Mouse (Mus musculus) adrenal gland, postnatal 25 days (tissue): ENCODE measurements around the gene Acot5. TPM values are rescaled to one million over a fixed set of nuclear protein-coding genes. Genes with fewer than 3 reads are reported as not detected.
"Not testable (repeated sequence)": the region's sequence is repeated elsewhere in the genome, so short reads cannot be mapped to it uniquely, and the experiment has no call there.

Source experiments
- DNase-seq: peaks from one replicate; pipeline ENCODE4 v3.0.0; 2021; ENCODE audit warnings: mixed read lengths
- long read RNA-seq: library from polyadenylated mRNA; stranded (forward); transcript quantifications from one replicate; pipeline ENCODE4 v2.0.0, GENCODE M21; 2021
- total RNA-seq: library from RNA; stranded (reverse); gene quantifications from 2 replicates; pipeline ENCODE4 v1.2.3, GENCODE M21; 2021

Acot5 gene
- total RNA-seq, result 0.33 TPM in 1 of 2 replicates, not detected in the other
- long read RNA-seq, result 0 reads

DNA sequence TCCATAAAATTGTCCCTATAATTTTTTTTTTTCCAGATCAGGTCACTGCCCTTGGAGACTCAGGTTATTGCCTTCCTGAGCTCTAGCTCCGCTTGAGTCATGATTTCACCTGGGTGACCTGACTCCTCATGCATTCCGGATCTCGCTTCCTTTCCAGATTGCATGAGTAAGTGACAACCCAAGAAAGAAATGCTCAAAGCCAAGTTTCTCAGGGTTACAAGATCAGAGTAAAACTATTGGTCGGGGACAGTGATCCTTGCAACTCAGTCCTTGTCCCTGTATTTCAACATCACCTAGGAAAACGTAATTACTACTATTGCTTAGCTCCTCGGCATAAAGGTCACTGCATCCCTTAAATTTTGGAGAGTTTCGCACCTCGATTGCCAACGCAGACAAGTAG is at the start of gene Acot5:
Gene Acot5 (plus strand): TSS at position 340 of the 400 bp plus-strand sequence.
- DNase-seq, result no peak

DNA sequence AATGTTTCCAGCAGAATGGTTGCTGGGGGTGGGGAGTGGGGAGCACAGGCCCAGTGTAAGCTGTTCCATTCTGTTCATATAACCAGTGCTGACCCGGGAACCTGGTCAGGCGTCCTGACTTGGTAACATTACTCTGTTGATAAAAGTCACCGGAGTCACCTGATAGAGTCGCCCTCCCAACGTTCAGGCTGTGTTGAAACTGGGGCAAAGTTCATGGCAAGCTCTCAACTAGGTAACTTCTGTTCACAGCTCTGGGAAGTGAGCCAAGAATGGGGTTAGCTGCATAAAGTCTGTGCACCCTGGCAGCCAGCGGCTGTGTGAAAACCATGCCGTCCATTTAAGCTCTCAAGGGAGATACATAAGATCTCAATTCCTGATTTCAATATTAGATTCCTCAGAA is 48.6 kb upstream of the Acot5 start:
- DNase-seq, result peak; percentile 38

DNA sequence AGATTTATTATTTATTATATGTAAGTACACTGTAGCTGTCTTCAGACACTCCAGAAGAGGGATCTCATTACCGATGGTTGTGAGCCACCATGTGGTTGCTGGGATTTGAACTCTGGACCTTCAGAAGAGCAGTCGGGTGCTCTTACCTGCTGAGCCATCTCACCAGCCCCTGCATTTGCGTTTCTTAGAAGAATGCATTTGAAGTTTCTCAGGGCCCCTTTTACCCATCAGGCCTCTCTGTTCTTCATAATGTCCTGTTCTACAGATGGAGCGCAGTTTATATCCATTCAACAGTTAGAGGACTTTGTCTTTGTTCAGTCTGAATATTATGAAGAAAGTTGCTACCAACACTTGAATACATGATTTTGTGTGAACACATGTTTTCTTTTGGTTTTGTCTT is 46.9 kb upstream of the Acot5 start:
- DNase-seq, result not testable (repeated sequence)

DNA sequence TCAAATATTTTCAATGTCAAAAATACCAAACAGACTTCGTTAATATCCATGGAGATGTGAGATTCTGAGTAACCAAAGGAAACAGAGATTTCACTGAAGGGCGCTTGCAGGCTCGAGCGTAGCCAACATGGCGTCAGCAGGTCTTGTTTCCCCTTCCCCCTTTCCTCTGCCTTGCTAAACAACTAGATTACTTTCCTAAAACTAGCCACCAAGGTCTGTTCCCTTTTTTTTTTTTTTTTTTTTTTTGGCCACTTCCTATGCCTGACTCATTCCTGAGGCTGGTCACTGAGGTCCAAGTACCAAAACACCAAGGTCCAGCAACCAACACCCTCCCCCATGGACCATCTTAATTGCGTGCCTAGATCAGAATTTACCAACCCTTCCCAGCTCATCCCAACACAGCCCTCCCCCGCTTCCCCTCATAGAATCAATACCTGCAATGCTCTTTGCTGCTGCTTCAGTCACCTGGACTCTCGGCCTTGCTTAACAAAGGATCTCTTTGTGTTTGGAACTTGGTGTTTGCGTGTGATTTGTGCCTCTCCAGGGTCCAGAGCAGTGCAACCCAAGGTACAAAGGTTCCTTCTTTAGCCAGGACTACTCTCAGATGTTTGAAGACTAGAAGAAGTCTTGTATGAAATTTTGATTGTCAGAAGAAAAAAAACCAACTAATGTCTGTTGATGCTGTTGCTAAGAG is 45.9 kb upstream of the Acot5 start:
- no peak for DNase-seq

DNA sequence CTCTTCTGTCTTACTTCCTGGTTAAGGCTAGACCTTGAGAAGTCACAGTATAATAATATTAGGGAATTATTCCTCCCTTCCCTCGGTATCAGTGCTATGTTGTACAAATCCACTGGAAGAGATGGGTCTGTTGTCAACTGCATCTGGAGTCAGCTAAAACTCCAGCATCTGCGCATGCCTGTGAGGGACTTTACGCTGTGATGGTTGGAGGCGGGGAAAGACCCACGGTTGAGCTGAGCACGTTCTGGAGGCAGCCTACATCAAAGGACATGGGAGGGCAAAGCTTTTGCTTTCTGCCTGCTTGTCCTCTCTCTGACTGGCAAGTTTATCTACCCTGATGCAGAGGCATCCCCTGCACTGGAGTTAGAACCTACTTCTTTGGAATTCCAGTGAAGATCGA is 43.2 kb upstream of the Acot5 start:
- DNase-seq, result no peak

DNA sequence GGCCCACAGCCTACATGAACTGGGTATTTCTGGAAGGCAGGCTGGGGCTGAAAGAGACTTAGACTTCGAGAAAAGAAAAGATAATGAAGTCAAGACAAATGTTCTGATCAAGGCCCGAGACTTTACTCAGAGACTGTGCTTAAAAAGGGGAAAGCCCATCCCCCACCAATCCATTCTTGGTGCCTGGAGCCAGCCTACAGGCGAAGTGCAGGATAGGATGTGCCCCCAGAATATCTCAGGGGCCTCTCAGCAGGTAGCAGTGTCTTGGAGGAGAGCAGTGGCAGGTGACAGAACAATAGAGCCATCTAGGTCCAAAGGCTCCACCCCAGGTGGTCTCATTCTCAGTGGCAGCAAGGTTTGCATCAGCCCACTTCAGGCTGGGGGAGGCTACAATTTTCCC is 40.8 kb upstream of the Acot5 start:
- not testable (repeated sequence) for DNase-seq

DNA sequence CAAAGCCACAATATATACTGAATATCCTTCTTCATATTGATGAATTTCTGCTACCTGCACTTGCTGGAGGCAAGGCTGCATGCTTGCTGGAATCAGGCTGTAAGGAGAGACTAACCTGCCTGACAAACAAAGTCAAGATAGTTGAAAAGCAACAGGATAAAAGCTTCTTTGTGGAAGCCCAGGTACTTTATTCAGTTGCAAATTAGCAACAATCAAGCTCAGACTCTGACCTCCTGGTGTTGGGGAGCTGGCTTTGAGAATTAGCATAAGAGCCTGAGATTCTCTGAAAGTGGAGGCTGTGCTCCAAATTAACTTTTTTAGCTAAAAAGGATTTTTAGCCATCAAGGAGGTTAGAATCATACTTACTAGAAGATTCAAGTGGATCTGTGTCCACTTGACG is 40.1 kb upstream of the Acot5 start:
- DNase-seq, result not testable (repeated sequence)

DNA sequence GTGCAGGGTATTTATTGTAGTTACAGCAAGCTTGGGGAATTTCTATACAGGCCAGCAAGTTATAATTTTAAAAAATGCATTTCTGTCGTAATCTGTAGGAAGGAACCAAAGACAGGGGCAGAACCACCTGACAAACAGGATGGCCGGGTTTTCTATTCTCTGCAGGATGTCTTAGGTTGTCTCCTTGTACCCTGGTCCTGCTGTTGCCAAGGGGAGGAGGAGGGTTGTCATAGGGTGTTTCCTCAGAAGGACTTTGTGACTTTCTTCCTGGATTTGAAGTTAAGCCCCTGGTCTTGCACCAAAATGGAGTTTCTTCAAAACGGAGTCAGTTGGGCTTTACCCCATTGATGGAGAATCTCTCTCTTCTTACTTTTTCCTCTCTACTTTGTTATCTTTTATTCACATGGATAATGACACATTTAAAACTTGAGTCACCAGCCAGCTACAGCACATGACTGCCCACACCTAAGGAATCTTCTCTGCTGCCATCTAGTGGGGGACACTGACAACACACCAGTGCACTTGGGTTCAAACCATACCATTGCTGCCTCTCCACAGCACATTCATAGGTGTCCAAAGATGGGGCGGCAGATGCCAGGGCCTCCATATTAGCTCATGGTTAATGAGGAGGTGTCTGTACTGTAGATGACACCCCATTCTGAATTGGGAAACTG is 38.3 kb upstream of the Acot5 start:
- peak; percentile 70 for DNase-seq

DNA sequence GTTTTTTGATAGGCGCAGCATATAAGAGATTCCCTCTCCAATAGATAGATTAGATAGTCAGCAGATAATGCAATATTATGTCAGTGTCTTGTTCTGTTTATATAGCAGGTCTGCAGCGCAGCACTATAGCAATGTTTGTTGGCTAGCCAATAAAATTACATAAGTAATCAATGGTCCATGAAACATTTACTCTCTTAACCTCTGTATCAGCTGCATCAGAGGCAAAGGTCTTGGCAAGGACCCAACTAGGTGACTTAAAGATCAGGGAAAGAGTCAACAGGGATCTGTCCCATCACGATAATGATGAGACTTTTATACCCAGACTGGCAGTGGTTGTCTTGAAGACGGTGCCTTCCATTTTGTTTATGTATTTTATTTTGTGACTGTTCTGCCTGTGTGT is 36.3 kb upstream of the Acot5 start:
- no peak for DNase-seq

DNA sequence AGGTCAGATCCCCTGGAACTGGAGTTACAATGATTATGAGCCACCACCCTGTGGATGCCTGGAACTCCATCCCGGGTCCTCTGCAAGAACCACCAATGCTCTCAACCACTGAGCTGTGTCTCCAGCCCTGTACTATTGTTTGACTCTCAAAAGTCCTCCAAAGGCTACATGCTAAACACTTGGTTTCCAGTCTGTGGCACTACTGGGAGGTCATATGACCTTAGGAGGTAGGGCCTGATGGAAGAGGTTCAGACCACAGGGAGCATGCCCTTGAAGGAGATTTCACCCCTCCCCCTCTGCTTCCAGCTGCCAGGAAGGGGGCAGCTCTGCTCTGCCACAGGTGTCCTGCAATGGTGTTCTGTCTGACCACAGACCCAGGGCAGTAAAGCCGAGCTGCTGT is 35.8 kb upstream of the Acot5 start:
- not testable (repeated sequence) for DNase-seq

DNA sequence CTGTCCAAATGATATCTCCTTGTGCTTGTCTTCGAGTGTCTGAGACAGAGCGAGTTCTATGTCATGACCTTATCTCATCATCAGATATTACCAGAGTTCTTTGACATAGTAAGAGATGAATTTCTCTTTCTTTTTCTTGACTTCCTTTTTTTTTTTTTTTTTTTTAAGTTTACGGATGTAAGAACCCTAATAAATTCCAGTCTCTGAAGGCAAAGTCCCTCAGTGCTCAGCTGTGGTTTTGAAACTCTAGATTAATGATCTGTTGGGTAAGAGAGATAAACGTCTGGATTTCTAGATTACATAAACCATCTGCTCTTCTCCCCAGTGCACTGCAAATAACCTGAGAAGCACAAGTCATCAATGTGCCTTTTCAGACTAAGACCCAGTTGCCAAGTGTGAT is 35.0 kb upstream of the Acot5 start:
- DNase-seq, result no peak

DNA sequence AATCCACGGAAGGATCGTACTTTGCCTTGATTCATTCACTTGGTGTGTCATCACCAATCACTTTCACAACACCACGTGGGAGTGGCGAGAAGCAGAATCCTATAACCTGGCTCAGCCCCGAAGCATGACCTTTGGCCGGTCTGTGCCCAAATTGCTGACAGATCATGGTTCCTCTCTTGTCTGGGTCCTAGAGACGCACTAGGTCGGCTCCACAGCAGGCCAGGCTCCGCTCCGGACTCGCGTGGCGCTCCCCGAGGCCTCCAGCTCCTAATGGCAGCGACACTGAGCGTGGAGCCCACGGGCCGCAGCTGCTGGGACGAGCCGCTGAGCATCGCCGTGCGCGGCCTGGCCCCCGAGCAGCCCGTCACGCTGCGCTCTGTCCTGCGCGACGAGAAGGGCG is 30.9 kb upstream of the Acot5 start, which contains the start of gene Acot4:
Gene Acot4 (plus strand): TSS at position 139 of the 400 bp plus-strand sequence.
- DNase-seq, result peak; percentile 19

DNA sequence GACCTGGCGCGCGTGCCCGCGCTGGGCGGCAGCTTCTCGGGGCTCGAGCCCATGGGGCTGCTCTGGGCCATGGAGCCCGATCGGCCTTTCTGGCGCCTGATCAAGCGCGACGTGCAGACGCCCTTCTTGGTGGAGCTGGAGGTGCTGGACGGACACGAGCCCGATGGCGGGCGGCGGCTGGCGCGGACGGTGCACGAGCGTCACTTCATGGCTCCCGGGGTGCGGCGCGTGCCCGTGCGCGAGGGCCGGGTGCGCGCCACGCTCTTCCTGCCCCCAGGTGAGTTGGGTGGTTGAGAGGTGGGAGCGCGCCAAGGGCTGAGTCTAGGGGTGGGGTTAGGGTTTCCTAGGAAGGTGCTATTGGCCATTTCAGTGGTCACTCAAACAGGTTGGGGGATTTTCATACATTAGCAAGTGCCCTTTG is 30.4 kb upstream of the Acot5 start, which contains the start of gene Gm49366:
Gene Gm49366 (plus strand): TSS at position 245 of the 421 bp plus-strand sequence.
- DNase-seq, result peak; percentile 32

DNA sequence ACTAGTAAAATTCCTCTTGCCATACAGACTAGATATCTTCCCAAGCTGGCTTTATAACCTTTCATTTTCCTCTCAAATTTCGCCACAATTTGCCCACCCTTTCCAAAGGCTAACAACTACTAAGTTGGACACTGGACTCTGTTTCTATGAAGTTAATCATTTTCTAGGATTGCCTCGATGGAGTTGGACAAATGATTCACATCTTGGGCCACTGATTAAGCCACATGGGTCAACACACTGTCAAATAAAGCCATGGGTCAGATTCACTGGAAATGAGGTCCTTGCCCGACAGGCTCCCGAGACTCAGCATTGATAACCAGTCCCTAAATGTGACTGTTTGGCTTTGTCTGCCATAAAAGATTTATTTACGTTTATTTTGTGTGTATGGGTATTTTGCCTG is 26.9 kb upstream of the Acot5 start:
- no peak for DNase-seq

DNA sequence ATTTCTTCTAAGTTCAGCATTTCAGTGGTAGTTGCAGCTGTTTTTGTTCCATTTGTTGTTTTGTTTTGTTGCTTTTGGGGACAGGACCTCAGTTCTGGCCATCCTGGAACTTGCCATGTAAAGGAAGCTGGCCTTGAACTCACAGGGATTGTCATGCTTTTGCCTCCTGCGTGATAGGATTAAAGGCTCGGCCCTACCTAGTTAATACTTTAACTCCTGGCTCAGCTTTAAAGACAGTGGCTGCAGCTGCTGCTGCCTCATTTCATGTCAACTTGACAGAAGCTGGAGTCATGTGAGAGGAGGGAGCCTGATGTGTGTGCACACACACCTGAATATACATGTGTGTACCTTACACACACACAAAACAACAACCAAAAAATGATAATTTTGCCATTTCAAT is 25.1 kb upstream of the Acot5 start:
- no peak for DNase-seq

DNA sequence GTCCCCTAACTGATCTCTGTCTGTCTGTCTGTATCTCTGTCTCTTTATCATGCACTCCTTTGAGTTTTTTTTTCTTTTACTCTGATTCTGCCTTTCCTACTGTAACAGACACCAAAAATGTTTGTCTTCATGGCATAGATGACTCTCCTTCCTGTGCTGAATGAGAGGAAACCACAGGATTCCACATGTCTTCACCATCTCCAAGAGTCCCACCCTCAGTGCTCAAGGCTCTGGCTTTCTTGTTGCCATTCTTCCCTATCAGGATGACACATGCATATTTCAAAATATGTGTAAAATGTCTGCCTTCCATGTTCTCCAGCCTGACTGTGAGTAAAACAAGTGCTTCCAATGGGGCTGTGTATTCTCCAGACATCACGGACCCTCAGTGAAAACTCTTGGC is 22.2 kb upstream of the Acot5 start:
- DNase-seq, result no peak

DNA sequence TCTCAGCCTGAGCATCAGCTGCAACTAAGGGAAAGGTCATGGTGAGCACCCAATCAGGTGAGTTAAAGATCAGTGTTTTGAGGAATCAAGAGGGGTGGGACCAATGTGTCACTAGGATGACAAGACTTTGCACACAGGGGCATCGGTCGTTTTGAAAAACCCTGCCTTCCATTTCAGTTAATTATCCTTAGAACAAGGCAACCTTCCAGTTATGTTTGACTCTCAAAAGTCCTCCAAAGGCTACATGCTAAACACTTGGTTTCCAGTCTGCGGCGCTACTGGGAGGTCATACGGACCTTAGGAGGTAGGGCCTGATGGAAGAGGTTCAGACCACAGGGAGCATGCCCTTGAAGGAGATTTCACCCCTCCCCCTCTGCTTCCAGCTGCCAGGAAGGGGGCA is 18.4 kb upstream of the Acot5 start:
- not testable (repeated sequence) for DNase-seq

DNA sequence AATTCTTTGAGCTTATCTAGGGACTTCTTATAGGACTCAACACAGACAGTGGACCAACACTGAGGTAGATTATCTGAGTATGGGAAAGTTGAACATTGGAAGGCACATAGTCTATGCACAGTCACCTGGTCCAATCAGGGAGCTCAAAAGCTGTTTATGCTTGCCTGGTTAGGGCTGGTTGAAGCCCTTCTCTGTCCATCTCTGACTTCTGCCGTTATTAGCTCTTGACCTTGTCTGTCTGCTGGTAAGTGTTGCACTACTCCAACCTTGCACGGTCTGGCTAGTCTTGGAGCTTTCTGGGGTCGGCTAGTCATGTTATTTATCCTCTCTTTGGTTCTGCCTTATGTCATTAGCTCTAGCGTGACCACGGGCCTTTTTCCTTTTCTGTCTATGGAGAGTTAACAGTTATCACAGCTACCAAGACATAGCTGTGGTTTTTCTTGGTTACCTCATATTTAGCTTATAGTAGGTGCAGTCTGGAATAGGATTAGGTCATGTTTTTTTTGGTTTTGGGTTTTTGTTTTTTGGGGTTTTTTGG is 17.1 kb upstream of the Acot5 start, which contains the start of gene Acot3:
Gene Acot3 (plus strand): TSS at position 208 of the 538 bp plus-strand sequence.
- DNase-seq, result no peak

DNA sequence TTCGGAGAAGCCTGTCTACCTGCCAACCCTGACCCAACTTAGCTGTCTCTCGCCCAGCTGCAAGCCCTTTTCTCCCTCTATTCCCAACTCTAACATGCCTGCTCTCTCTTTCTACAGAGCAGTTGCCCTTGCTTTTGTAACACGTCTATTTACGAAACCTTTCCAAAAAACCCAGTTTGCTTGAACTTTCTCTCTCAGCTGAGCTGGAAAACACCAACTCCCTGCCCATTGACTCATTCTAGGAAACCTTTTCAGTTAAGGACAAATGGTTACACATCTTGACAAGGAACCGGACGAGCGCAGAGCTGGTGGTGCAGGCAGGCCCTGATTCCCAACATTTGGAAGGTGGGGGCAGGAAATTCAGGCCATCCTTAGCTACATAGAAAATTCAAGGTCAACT is 16.5 kb upstream of the Acot5 start:
- DNase-seq, result no peak

DNA sequence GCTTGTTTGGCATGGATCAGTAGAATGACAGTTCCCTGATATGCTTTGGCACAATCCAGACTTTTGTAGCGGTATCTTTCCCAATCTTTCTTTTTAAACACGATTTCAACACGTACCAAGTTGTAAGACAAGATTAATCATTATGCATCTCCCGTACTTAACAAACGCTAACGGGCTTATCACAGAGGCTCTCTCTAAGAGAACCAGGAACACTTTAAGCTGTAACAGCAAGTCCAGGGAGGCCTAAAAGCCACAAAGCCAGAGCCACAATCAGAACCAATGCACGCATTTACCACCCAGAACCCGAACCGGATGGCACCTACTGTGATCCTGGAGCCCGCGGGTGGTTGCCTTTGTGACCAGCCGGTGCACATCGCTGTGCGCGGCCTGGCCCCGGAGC is 16.0 kb upstream of the Acot5 start:
- no peak for DNase-seq

DNA sequence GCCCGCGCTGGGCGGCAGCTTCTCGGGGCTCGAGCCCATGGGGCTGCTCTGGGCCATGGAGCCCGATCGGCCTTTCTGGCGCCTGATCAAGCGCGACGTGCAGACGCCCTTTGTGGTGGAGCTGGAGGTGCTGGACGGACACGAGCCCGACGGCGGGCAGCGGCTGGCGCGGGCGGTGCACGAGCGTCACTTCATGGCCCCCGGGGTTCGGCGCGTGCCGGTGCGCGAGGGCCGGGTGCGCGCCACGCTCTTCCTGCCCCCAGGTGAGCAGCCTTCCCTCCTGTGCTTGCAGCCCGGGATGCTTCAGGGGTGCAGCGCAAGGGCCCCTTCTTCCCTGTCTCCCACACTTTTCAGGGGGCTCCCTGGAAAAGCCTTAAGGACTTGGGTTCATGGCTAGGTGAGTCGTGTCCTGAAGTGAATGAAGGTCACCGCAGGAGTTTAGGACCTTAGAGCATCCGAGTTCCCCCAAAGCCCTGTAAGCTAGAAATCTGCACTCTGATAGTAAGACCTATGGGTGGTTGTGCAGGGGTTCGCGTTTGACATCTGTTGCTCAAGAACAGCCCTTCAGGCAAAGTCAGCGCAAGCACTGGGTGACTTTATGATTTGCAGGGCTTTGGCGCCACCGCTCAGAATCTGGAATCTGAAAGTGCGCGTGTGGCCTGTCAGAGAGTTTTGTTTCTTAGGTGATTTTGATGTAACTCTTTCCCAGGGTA is 15.3 kb upstream of the Acot5 start:
- peak; percentile 11 for DNase-seq

DNA sequence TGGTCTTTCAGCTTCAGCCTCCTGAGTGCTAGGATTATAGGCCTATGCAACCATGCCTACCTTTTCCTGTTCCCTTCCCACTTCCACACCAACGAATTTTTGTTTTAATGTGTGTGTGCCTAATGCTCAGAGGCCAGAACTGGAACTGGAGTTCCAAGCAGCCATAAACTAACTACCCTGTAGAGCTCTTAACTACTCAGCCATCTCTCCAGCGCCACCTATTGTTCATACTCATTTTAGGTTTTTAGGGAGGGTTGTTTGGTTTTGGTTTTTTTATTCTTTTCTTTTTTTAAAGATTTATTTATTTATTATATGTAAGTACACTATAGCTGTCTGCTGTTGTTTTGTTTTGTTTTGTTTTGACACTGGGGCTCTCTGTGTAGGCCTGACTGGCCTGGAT is 8.2 kb upstream of the Acot5 start:
- no peak for DNase-seq

DNA sequence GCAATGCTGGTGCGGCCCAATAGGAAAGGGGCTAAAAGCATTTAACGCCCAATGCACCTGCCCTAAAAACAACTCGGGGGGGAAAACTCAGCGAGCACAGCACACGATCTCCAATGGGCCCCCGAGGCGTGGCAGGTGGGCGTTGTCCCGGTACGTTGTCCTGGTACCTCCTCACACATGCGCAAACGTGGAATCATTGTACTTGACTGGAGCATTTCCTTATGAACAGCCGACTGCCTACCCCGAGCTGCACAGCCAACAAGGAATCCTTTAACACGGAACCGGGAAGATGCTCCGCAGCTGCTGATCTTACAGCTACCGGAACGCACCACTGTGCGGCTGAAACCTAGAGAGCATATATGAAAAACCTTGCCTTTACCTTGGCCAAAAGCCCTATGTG is 6.8 kb upstream of the Acot5 start:
- no peak for DNase-seq
